Mouse (Mus musculus): Measurements from ENCODE around the gene 1700024G13Rik. TPM values are rescaled to one million over a fixed set of nuclear protein-coding genes. Genes with fewer than 3 reads are reported as not detected.
"Not testable (repeated sequence)": the region's sequence is repeated elsewhere in the genome, so short reads cannot be mapped to it uniquely, and the experiment has no call there.

The 1700024G13Rik gene
- polyA plus RNA-seq (2015; fragmentation: Nextera tagmentation; extraction: Ambion mirVana) = 1.6 and 2.9 TPM in 2 replicates

DNA sequence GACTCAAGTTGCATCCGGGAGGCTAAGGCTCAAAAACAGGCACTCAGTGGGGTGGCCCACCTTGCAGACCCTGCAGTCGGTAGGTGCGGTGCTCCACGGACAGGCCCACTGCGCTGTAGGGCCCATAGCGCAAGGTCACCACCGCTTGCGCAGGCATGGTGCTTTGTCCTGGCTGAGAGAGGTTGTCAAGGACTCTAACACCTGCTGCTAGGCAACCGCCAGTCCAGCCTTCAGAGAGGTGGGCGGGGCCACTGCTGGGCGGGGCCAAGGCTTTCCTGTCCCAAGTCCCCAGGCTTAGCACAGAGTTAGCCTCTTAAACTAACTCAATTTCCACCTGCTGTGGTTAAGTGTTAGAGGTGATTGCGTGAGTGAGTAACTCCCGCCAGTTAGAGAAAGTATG is at the start of gene 1700024G13Rik:
1700024G13Rik (minus strand) TSS at position 196 of the 400 bp plus-strand sequence.
- ATAC-seq (ENCODE audit: low read depth) = peak; percentile 94
- H3K27ac ChIP-seq (ENCODE audit: low read length) = no peak within 1 kb of the TSS
- H3K27me3 ChIP-seq (ENCODE audit: control insufficient read depth, insufficient read depth, low read depth, low read length) = no peaks in the 10 kb centered on the region
- H3K9me3 ChIP-seq (ENCODE audit: control insufficient read depth, low read length) = no peaks in the 10 kb centered on the region
- no peak within 1 kb of the TSS for H3K9ac ChIP-seq (ENCODE audit: low read length)
- no peaks in the 10 kb centered on the region for H3K36me3 ChIP-seq (ENCODE audit: control insufficient read depth, insufficient read depth, low read length)
- H3K4me1 ChIP-seq (replicated peaks; ENCODE audit: control insufficient read depth, insufficient read depth, low read length) = no peaks in the 10 kb centered on the region
- 4% methylated on average over 13 of the region's 13 CpGs for WGBS
- no peak within 1 kb of the TSS for H3K4me3 ChIP-seq (ENCODE audit: low read length)
- H3K4me2 ChIP-seq (ENCODE audit: low read depth, low read length) = no peak within 1 kb of the TSS

DNA sequence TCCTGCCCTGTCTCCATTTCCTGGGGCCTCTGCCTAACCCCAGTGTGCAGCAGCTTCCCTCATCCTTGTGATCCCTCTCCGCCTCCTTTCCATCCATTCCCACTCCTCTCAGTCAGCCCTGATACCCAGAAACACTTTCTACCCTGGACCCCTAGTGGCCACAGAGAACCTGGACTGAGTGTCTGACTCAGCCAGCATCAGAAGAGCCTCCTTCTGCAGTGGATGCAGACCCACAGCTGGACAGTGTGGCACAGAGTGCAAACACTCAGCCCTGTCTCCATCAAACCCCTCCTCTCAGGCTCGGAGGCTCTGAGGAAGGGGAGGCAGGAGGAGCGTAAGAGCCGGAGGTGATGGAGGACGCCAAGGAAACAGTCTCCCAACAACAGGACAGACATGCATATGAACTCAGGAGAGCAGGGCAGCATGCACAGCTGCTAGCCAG is 49.2 kb upstream of the 1700024G13Rik start:
- H3K27ac ChIP-seq (ENCODE audit: low read length) = no peak overlapping the region
- ATAC-seq (ENCODE audit: low read depth) = no peak
- H3K4me2 ChIP-seq (ENCODE audit: low read depth, low read length) = no peak overlapping the region
- H3K9me3 ChIP-seq (ENCODE audit: control insufficient read depth, low read length) = no peaks in the 10 kb centered on the region
- H3K9ac ChIP-seq (ENCODE audit: low read length) = no peak overlapping the region
- no peaks in the 10 kb centered on the region for H3K36me3 ChIP-seq (ENCODE audit: control insufficient read depth, insufficient read depth, low read length)
- 25% methylated on average over 5 of the region's 5 CpGs for WGBS
- H3K27me3 ChIP-seq (ENCODE audit: control insufficient read depth, insufficient read depth, low read depth, low read length) = no peaks in the 10 kb centered on the region
- no peak overlapping the region for H3K4me3 ChIP-seq (ENCODE audit: low read length)
- H3K4me1 ChIP-seq (replicated peaks; ENCODE audit: control insufficient read depth, insufficient read depth, low read length) = no peaks in the 10 kb centered on the region

DNA sequence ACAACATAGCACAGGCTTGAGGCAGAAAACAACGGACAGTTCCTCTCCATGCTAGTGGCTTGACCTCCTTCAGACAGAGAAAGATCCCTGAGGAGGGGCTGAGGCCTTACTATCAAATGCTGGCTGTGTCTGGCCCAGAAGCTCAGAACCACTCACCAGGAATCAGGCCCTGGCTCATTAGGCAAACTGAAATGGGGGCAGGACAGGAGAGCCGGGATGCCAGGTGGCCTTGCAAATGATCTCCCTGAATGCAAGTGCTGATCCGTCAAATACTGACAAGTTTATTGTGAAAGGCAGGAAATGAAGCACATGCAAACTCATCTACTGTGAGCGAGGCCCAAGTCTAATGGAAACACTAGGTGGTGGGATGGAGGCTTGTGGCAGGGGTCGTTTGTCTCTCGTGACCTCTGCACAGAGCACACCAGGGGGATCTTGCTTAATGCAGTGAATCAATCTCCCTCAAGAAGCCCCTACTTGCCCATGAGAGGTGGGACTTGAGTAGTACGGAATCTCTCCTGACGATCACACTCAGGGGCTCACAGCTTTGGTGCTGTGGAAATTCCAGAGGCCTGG is 40.9 kb upstream of the 1700024G13Rik start:
- Histone ChIP-seq H3K36me3 (ENCODE audit: control insufficient read depth, insufficient read depth, low read length) (no peaks in the 10 kb centered on the region), H3K4me1 (replicated peaks; ENCODE audit: control insufficient read depth, insufficient read depth, low read length) (no peaks in the 10 kb centered on the region), H3K4me3 (ENCODE audit: low read length) (no peak overlapping the region), H3K9ac (ENCODE audit: low read length) (no peak overlapping the region), H3K27me3 (ENCODE audit: control insufficient read depth, insufficient read depth, low read depth, low read length) (no peaks in the 10 kb centered on the region), H3K27ac (ENCODE audit: low read length) (no peak overlapping the region), H3K4me2 (ENCODE audit: low read depth, low read length) (no peak overlapping the region), H3K9me3 (ENCODE audit: control insufficient read depth, low read length) (no peaks in the 10 kb centered on the region)
- no peak for ATAC-seq (ENCODE audit: low read depth)
- WGBS = 26% methylated on average over 8 of the region's 8 CpGs

DNA sequence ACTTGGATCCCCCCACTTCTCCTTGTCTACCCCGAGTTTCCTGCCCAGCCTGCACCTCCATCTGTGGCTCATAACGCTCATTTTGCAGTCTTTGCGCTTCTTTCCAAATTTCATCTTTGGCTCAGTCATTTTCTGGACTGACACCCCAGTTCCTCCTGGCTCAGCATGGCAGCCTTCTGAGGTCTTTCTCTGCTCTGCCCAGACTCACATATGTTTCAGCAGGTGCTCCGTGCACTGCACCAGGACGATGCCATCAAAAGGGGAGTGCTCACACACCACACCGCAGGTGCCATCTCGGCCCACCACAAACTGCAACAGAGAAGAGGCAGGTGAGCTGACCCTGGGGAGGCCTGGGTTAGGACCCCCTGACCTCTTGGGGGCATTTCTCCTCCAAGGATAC is 35.8 kb upstream of the 1700024G13Rik start:
- WGBS = 87% methylated on average over 7 of the region's 7 CpGs
- no peak overlapping the region for H3K9ac ChIP-seq (ENCODE audit: low read length)
- no peak overlapping the region for H3K27ac ChIP-seq (ENCODE audit: low read length)
- no peaks in the 10 kb centered on the region for H3K27me3 ChIP-seq (ENCODE audit: control insufficient read depth, insufficient read depth, low read depth, low read length)
- ATAC-seq (ENCODE audit: low read depth) = no peak
- no peaks in the 10 kb centered on the region for H3K4me1 ChIP-seq (replicated peaks; ENCODE audit: control insufficient read depth, insufficient read depth, low read length)
- H3K9me3 ChIP-seq (ENCODE audit: control insufficient read depth, low read length) = no peaks in the 10 kb centered on the region
- no peaks in the 10 kb centered on the region for H3K36me3 ChIP-seq (ENCODE audit: control insufficient read depth, insufficient read depth, low read length)
- no peak overlapping the region for H3K4me2 ChIP-seq (ENCODE audit: low read depth, low read length)
- no peak overlapping the region for H3K4me3 ChIP-seq (ENCODE audit: low read length)

DNA sequence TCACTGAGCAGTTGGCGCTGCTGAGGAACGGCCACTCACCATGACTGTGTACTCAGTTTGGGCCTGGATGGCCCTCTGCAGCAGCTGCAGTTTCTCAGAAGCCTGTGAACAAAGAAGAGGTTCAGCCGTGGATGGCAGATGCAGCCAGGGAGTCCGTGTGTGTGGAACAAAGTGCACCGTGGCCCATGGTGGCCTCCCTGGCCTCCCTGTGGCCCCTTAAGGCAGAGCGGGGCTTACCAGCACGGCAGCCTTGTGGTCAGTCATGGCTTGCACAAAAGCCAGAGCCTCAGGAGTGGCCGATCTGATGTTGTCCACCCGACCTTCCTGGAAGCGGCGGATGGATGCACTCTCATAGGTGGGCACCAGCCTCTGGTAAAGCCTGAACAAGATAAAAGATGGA is 30.6 kb upstream of the 1700024G13Rik start:
- no peaks in the 10 kb centered on the region for H3K36me3 ChIP-seq (ENCODE audit: control insufficient read depth, insufficient read depth, low read length)
- no peak overlapping the region for H3K9ac ChIP-seq (ENCODE audit: low read length)
- peaks cover 4% of the 10 kb centered on the region for H3K9me3 ChIP-seq (ENCODE audit: control insufficient read depth, low read length)

DNA sequence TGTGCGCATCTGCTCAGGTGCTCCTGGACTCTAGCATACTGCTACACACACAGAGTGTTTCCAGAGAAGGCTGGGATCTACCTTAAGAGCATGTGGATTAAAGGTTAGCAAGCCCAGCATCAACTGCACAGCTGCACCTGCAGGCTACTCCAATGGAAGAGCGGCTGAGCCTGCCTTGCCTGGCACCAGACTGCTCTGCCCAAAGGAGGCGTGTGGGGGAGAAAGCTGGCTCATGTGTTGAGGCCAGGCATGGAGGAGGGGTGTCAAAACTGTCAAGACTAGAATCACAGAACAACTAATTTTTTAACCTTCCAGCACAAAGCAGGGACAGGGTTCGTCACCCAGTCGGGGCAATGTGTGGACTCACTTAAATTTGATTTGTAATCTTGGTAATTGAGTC is 23.9 kb upstream of the 1700024G13Rik start:
- no peak overlapping the region for H3K9ac ChIP-seq (ENCODE audit: low read length)
- no peaks in the 10 kb centered on the region for H3K4me1 ChIP-seq (replicated peaks; ENCODE audit: control insufficient read depth, insufficient read depth, low read length)
- no peak overlapping the region for H3K4me3 ChIP-seq (ENCODE audit: low read length)
- no peaks in the 10 kb centered on the region for H3K36me3 ChIP-seq (ENCODE audit: control insufficient read depth, insufficient read depth, low read length)
- H3K27me3 ChIP-seq (ENCODE audit: control insufficient read depth, insufficient read depth, low read depth, low read length) = no peaks in the 10 kb centered on the region
- H3K27ac ChIP-seq (ENCODE audit: low read length) = no peak overlapping the region
- ATAC-seq (ENCODE audit: low read depth) = no peak
- no peak overlapping the region for H3K4me2 ChIP-seq (ENCODE audit: low read depth, low read length)
- H3K9me3 ChIP-seq (ENCODE audit: control insufficient read depth, low read length) = peaks cover under 1% of the 10 kb centered on the region
- 72% methylated on average over 5 of the region's 5 CpGs for WGBS

More for the DNA sequence above, 30.6 kb upstream of the 1700024G13Rik start:
- Histone ChIP-seq H3K27ac (ENCODE audit: low read length) (no peak overlapping the region), H3K27me3 (ENCODE audit: control insufficient read depth, insufficient read depth, low read depth, low read length) (no peaks in the 10 kb centered on the region), H3K4me2 (ENCODE audit: low read depth, low read length) (no peak overlapping the region), H3K4me3 (ENCODE audit: low read length) (no peak overlapping the region), H3K4me1 (replicated peaks; ENCODE audit: control insufficient read depth, insufficient read depth, low read length) (no peaks in the 10 kb centered on the region)
- 68% methylated on average over 11 of the region's 11 CpGs for WGBS
- ATAC-seq (ENCODE audit: low read depth) = no peak

DNA sequence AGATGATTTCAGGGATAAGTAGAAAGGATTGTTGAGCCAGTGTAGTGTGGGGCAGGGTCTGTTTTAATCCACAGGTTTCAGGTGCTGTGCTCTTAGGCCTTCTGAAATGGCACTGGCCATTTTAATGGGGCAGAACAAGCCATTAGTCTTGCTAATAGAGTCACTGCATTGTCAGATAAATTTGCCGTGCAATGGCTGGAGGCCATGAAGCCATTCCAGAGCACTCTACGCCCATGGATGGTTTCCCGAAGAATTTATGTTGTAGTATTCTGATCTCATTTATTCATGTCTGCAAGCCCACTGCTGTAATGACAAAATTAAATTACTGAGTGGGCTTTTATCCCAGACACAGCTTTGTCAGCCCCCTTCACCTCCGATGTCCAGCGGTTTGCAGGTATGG is 21.9 kb upstream of the 1700024G13Rik start:
- no peak for ATAC-seq (ENCODE audit: low read depth)
- Histone ChIP-seq H3K36me3 (ENCODE audit: control insufficient read depth, insufficient read depth, low read length) (no peaks in the 10 kb centered on the region), H3K4me2 (ENCODE audit: low read depth, low read length) (no peak overlapping the region), H3K4me3 (ENCODE audit: low read length) (no peak overlapping the region), H3K4me1 (replicated peaks; ENCODE audit: control insufficient read depth, insufficient read depth, low read length) (no peaks in the 10 kb centered on the region), H3K9ac (ENCODE audit: low read length) (no peak overlapping the region), H3K9me3 (ENCODE audit: control insufficient read depth, low read length) (no peaks in the 10 kb centered on the region), H3K27ac (ENCODE audit: low read length) (no peak overlapping the region), H3K27me3 (ENCODE audit: control insufficient read depth, insufficient read depth, low read depth, low read length) (no peaks in the 10 kb centered on the region)
- WGBS = 92% methylated on average over 5 of the region's 5 CpGs

DNA sequence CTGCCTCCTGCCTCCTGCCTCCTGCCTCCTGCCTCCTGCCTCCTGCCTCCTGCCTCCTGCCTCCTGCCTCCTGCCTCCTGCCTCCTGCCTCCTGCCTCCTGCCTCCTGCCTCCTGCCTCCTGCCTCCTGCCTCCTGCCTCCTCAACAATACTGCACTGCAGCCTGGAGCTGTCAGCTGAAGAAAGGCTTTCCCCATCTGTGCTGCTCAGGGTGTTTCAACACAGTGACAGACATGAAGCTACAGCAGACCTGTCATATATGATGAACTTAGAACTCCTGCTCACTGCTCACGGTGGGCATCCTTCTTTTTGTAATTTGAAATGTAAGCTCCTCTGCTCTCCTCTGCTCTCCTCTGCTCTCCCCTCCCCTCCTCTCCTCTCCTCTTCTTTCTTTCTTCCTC is 17.2 kb upstream of the 1700024G13Rik start:
- not testable (repeated sequence) for H3K9ac ChIP-seq (ENCODE audit: low read length); H3K27ac ChIP-seq (ENCODE audit: low read length)
- WGBS = 31% methylated on average over 1 of the region's 1 CpGs

DNA sequence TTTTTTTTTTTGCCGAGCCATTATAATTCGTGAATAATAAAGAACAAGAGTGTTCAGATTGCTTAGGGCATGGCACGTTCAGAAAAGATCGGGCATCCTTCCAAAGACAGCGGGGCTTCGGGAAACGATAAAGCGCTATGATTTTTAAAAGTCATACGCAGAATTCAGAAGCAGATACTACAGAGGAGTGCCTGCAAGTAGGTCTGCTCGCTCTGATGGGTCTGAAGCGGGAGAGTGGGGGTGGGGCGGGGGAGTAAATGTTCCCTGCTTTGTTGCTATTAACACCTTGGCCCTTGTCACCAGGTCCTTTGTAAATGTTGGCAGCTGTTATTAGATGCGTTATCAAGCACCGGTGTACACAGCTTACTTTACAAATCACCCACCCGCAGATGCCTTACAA is 6.6 kb downstream of the 1700024G13Rik start:
- Histone ChIP-seq H3K27ac (ENCODE audit: low read length) (no peak overlapping the region), H3K9ac (ENCODE audit: low read length) (no peak overlapping the region), H3K27me3 (ENCODE audit: control insufficient read depth, insufficient read depth, low read depth, low read length) (peaks cover 20% of the 10 kb centered on the region), H3K9me3 (ENCODE audit: control insufficient read depth, low read length) (no peaks in the 10 kb centered on the region), H3K4me2 (ENCODE audit: low read depth, low read length) (no peak overlapping the region), H3K4me1 (replicated peaks; ENCODE audit: control insufficient read depth, insufficient read depth, low read length) (no peaks in the 10 kb centered on the region), H3K4me3 (ENCODE audit: low read length) (no peak overlapping the region), H3K36me3 (ENCODE audit: control insufficient read depth, insufficient read depth, low read length) (no peaks in the 10 kb centered on the region)
- 31% methylated on average over 15 of the region's 15 CpGs for WGBS
- no peak for ATAC-seq (ENCODE audit: low read depth)

More for the DNA sequence above, 17.2 kb upstream of the 1700024G13Rik start:
- not testable (repeated sequence) for H3K27me3 ChIP-seq (ENCODE audit: control insufficient read depth, insufficient read depth, low read depth, low read length); H3K4me3 ChIP-seq (ENCODE audit: low read length); H3K4me1 ChIP-seq (replicated peaks; ENCODE audit: control insufficient read depth, insufficient read depth, low read length); H3K9me3 ChIP-seq (ENCODE audit: control insufficient read depth, low read length); H3K4me2 ChIP-seq (ENCODE audit: low read depth, low read length); H3K36me3 ChIP-seq (ENCODE audit: control insufficient read depth, insufficient read depth, low read length); ATAC-seq (ENCODE audit: low read depth)

DNA sequence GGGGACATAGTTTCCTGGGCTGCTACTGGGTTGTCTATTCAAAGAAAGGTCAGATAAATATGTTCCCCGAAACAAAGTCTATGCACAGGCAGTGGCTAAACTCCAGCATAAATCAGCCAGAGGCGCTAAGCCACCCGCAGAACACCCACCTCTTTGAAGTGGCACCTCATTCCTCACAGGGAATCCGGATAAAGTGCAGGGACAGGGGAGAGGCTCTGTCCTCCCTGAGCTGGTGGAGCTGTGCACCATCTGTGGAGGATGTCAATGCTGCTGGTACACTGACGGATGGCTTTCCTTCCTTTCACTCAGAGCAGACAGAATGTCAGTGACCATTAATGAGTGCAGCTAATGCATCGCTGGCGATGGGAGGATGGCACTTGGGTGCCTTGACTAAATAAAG is 7.1 kb downstream of the 1700024G13Rik start:
- 24% methylated on average over 7 of the region's 7 CpGs for WGBS
- no peaks in the 10 kb centered on the region for H3K9me3 ChIP-seq (ENCODE audit: control insufficient read depth, low read length)
- no peaks in the 10 kb centered on the region for H3K36me3 ChIP-seq (ENCODE audit: control insufficient read depth, insufficient read depth, low read length)
- no peak for ATAC-seq (ENCODE audit: low read depth)
- peaks cover 20% of the 10 kb centered on the region for H3K27me3 ChIP-seq (ENCODE audit: control insufficient read depth, insufficient read depth, low read depth, low read length)
- no peak overlapping the region for H3K4me3 ChIP-seq (ENCODE audit: low read length)
- H3K27ac ChIP-seq (ENCODE audit: low read length) = no peak overlapping the region
- no peak overlapping the region for H3K9ac ChIP-seq (ENCODE audit: low read length)
- no peak overlapping the region for H3K4me2 ChIP-seq (ENCODE audit: low read depth, low read length)
- no peaks in the 10 kb centered on the region for H3K4me1 ChIP-seq (replicated peaks; ENCODE audit: control insufficient read depth, insufficient read depth, low read length)
